Mouse (Mus musculus) thymus, adult 2 months (tissue): ENCODE results near the gene Tbx4. TPM values are rescaled to one million over a fixed set of nuclear protein-coding genes. Genes with fewer than 3 reads are reported as not detected.
A peak's percentile ranks its signal among the peaks of the same experiment; 100 is the strongest.

Experiments
- DNase-seq: peaks from one replicate; pipeline ENCODE4 v3.0.0; 2021
- H3K27ac ChIP-seq: fragments of 200-500 bp; 2 replicates; pipeline ENCODE4 v1.5.1; 2012; ENCODE audit warnings: low read length, control low read depth; ENCODE audit not compliant: control insufficient read depth, insufficient read depth
- H3K27me3 ChIP-seq: fragments of 200-500 bp; 2 replicates; pipeline ENCODE4 v1.6.1; 2012; ENCODE audit warnings: mild to moderate bottlenecking, low read length, moderate library complexity, mixed read lengths; ENCODE audit not compliant: control insufficient read depth, insufficient read depth
- H3K36me3 ChIP-seq: fragments of 200-500 bp; 2 replicates; pipeline ENCODE4 v1.6.1; 2012; ENCODE audit warnings: mild to moderate bottlenecking, low read length, moderate library complexity; ENCODE audit not compliant: control insufficient read depth, insufficient read depth
- H3K4me1 ChIP-seq: fragments of 200-500 bp; replicated peaks from 2 replicates; pipeline ENCODE4 v1.6.1; 2012; ENCODE audit warnings: low read length; ENCODE audit not compliant: control insufficient read depth, insufficient read depth
- H3K4me3 ChIP-seq: fragments of 200-500 bp; 2 replicates; pipeline ENCODE4 v1.5.1; 2012; ENCODE audit warnings: mild to moderate bottlenecking, low read length, control low read depth, moderate library complexity; ENCODE audit not compliant: control insufficient read depth, insufficient read depth
- CTCF ChIP-seq: fragments of 200-500 bp; IDR thresholded peaks from 2 replicates; pipeline ENCODE4 v1.5.1; 2012; ENCODE audit warnings: mild to moderate bottlenecking, control low read depth, low read length, moderate library complexity, borderline replicate concordance; ENCODE audit not compliant: control insufficient read depth, poor library complexity, insufficient read depth; ENCODE audit errors: extremely low read depth
- POLR2A ChIP-seq: fragments of 200-500 bp; IDR thresholded peaks from 2 replicates; pipeline ENCODE4 v1.6.1; 2012; ENCODE audit warnings: mild to moderate bottlenecking, low read length, control low read depth, moderate library complexity; ENCODE audit not compliant: control insufficient read depth, poor library complexity, insufficient read depth; ENCODE audit errors: extremely low read depth
- WGBS: fragments of 180-500 bp; shearing (Covaris S2); methylation state at CpG from one replicate; pipeline ENCODE4 v1.1.7; 2018; 5-methylcytosine and 5-hydroxymethylcytosine counted together
- polyA plus RNA-seq: library from polyadenylated mRNA; depleted of rRNA; stranded (reverse); fragments of >200 nt; gene quantifications from 2 replicates; pipeline ENCODE4 v1.2.3, GENCODE M21; 2012

Tbx4 gene
- polyA plus RNA-seq, 1 experiment: 0.08 TPM

DNA sequence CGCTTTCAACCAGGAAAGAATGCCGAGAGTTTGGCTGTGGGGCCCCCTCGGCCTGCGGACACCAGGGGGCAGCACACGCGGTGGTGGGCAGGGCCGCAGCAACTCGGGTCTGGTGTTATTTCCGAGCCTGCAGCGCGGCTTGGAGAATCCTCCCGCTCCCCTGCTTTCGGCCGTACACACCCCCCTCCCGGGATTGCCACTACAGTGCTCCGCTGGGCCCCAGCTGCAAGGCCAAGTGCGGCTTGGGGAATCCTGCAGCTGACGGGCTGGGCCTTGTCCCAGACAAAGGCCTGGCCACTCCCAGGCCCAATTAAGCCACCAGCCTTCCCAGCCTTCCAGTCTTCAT is 42.9 kb upstream of the Tbx4 start:
- 4% methylated on average over 18 of the region's 18 CpGs for WGBS
- Histone ChIP-seq H3K4me1 (peaks cover 7% of the 10 kb centered on the region; the same call in 1 of the 2 replicates), H3K27ac (no peak overlapping the region)

DNA sequence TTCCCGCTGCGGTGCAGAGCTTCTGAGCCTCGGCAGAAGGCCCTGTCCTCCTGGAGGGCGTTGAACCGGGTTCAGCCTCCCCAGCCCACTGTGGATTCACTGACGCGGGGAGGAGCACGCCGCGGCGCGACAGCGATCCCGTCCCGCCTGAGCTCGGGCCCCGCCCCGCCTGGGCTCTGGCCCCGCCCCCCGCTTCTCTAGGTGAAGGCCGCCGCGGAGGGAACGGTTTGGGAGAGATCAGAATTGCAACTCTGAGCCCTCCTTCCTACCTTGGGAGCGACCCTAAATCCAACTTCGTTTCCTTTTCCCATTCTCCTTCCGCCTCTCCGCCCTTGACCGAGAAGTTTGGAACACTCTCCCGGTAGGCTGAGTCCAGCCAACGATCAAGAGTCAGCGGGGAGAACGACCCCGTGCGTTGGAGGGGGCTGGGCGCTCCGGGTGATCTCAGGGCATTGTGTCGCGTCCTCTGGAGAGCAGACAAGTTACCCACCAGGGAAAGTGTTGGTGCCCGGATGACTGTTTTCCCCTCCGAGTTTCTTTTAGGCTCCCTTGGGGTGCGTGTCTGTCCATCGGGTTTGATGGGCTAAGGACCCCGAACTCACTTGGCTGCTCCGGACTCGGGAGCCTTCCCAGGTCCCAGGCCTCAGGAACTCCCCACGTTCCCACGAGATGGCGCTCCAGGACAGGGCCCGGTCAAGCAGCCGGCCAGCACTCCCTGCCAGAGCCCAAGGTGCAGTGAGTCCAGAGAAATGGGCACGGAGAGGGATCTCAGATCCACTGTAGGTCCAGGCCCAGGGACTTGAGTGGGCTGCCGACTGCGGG is 41.9 kb upstream of the Tbx4 start:
- Histone ChIP-seq H3K27me3 (peaks cover 33% of the 10 kb centered on the region), H3K4me3 (peak overlapping the region; percentile 43), H3K27ac (no peak overlapping the region), H3K4me1 (peaks cover 7% of the 10 kb centered on the region; the same call in 1 of the 2 replicates), H3K36me3 (no peaks in the 10 kb centered on the region)
- 3% methylated on average over 54 of the region's 54 CpGs for WGBS
- DNase-seq: peak; percentile 74
- TF ChIP-seq CTCF (0 out of 2 replicates have a peak, but pooled peaks have one; percentile 20), POLR2A (no peak)

More for the DNA sequence above, 42.9 kb upstream of the Tbx4 start:
- H3K27me3 ChIP-seq: peaks cover 36% of the 10 kb centered on the region
- H3K4me3 ChIP-seq: no peak overlapping the region
- no peaks in the 10 kb centered on the region for H3K36me3 ChIP-seq
- DNase-seq: peak; percentile 62
- TF ChIP-seq POLR2A (no peak), CTCF (peak; percentile 88)

DNA sequence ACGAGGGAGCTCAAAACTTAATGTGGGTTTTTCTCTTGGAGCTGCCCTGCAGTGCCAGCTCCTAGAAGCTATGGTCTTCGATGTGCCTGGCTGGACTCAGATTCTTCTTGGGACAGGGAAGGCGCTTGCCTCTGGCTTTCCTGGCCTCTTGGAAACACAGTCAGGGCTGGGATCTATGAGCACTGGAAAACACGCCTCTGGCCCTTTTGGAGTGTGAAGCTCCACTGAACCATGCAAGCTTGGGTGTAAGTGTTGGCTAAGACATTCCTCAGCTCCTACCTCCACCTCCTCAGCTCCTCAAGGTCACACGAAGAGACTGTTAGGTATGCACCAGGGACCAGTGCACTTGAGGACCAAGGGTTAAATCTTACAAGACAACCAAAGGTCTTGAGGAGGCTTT is 41.3 kb upstream of the Tbx4 start:
- DNase-seq: no peak
- WGBS: 49% methylated on average over 5 of the region's 5 CpGs
- Histone ChIP-seq H3K4me1 (peaks cover 7% of the 10 kb centered on the region; the same call in 1 of the 2 replicates), H3K4me3 (no peak overlapping the region), H3K36me3 (no peaks in the 10 kb centered on the region), H3K27me3 (peaks cover 29% of the 10 kb centered on the region), H3K27ac (no peak overlapping the region)
- TF ChIP-seq POLR2A (no peak), CTCF (no peak)

DNA sequence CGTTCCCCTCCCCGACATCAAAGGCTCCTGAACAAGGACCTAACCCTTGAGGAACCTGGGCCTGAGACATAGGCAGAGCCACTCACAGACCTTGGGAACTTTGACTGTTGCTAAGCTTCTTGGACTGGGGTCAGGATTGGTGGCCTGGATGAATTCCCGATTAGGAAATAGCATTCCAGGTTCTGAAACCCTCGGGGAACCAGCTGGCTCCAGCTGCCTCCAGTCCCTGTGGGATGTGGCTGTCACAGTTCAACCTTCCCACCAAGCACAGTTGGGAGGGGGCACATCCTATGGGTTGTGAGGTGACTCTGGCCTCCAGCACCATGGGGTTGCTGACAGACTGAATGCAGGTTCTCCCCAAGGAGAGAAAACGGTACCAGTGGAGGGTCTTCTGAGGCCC is 40.3 kb upstream of the Tbx4 start:
- Histone ChIP-seq H3K27me3 (peaks cover 20% of the 10 kb centered on the region), H3K4me1 (peaks cover 7% of the 10 kb centered on the region; the same call in 1 of the 2 replicates), H3K36me3 (no peaks in the 10 kb centered on the region), H3K27ac (no peak overlapping the region), H3K4me3 (no peak overlapping the region)
- 65% methylated on average over 5 of the region's 5 CpGs for WGBS
- TF ChIP-seq CTCF (no peak), POLR2A (no peak)
- no peak for DNase-seq

- H3K4me1 ChIP-seq: peaks cover 7% of the 10 kb centered on the region; the same call in 1 of the 2 replicates
- peaks cover 15% of the 10 kb centered on the region for H3K27me3 ChIP-seq
- no peak overlapping the region for H3K27ac ChIP-seq
- 55% methylated on average over 4 of the region's 4 CpGs for WGBS
- DNase-seq: no peak
- TF ChIP-seq CTCF (no peak), POLR2A (no peak)
- no peaks in the 10 kb centered on the region for H3K36me3 ChIP-seq
- H3K4me3 ChIP-seq: no peak overlapping the region
Measured at GRCm38 (mm10) chr11:85846509-85846908, 39.7 kb upstream of the Tbx4 start.

GRCm38 (mm10) chr11:85849037-85849436 is 37.2 kb upstream of the Tbx4 start:
- Histone ChIP-seq H3K36me3 (no peaks in the 10 kb centered on the region), H3K27ac (no peak overlapping the region), H3K4me1 (no peaks in the 10 kb centered on the region; the same call in 1 of the 2 replicates), H3K4me3 (no peak overlapping the region), H3K27me3 (peaks cover 2% of the 10 kb centered on the region; the same call in 1 of the 2 replicates)
- TF ChIP-seq POLR2A (no peak), CTCF (0 out of 2 replicates have a peak, but pooled peaks have one; percentile 44)
- 12% methylated on average over 21 of the region's 21 CpGs for WGBS
- peak; percentile 51 for DNase-seq
